Mouse (Mus musculus): ENCODE results near the gene Cep164.

- no peak for TF ChIP-seq GATA1 (IDR thresholded peaks at IDR 0.05; ENCODE audit: borderline replicate concordance, low read length)
- TF ChIP-seq FLI1 (IDR thresholded peaks at IDR 0.05; ENCODE audit: low read length): no peak
These were observed 34.8 kb downstream of the Cep164 start for GRCm38 (mm10) chr9:45793697-45794096.
